Mouse (Mus musculus) liver, embryonic 12.5 days (tissue): ENCODE results near the gene Fmo2. TPM values are rescaled to one million over a fixed set of nuclear protein-coding genes. Genes with fewer than 3 reads are reported as not detected.

Experiments used
- ATAC-seq: fragments of 200-750 bp; cut with Nextera tagmentation; 2 replicates; pipeline ENCODE4 v1.8.0; 2017; ENCODE audit warnings: moderate number of reproducible peaks, mild to moderate bottlenecking, moderate library complexity
- H3K27ac ChIP-seq: fragments of 300-500 bp; sonication (generic); 2 replicates; pipeline ENCODE4 v1.5.1; 2016; ENCODE audit warnings: mild to moderate bottlenecking
- H3K27me3 ChIP-seq: fragments of 300-500 bp; sonication (generic); replicated peaks from 2 replicates; pipeline ENCODE4 v1.6.1; 2016; ENCODE audit warnings: mild to moderate bottlenecking, moderate library complexity
- H3K36me3 ChIP-seq: fragments of 300-500 bp; sonication (generic); 2 replicates; pipeline ENCODE4 v1.6.1; 2016; ENCODE audit warnings: mild to moderate bottlenecking, moderate library complexity
- H3K4me1 ChIP-seq: fragments of 300-500 bp; sonication (generic); 2 replicates; pipeline ENCODE4 v1.6.1; 2016
- H3K4me2 ChIP-seq: fragments of 300-500 bp; sonication (generic); 2 replicates; pipeline ENCODE4 v1.6.1; 2016; ENCODE audit warnings: mild to moderate bottlenecking, moderate library complexity
- H3K4me3 ChIP-seq: fragments of 300-500 bp; sonication (generic); 2 replicates; pipeline ENCODE4 v1.5.1; 2016; ENCODE audit warnings: mild to moderate bottlenecking, moderate library complexity
- H3K9ac ChIP-seq: fragments of 300-500 bp; sonication (generic); 2 replicates; pipeline ENCODE4 v1.6.1; 2016; ENCODE audit warnings: mild to moderate bottlenecking, moderate library complexity
- H3K9me3 ChIP-seq: fragments of 300-500 bp; sonication (generic); replicated peaks from 2 replicates; pipeline ENCODE4 v1.6.1; 2016; ENCODE audit warnings: mild to moderate bottlenecking, moderate library complexity
- WGBS: fragments of 180-500 bp; shearing (Covaris S2); methylation state at CpG from one replicate; pipeline ENCODE4 v1.1.7; 2016; ENCODE audit not compliant: insufficient replicate concordance; 5-methylcytosine and 5-hydroxymethylcytosine counted together
- polyA plus RNA-seq: library from polyadenylated mRNA; unstranded; fragments of >200 nt; fragmentation: Nextera tagmentation; extraction: Ambion mirVana; gene quantifications from 2 replicates; pipeline ENCODE4 v1.2.1, GENCODE M21; 2016

Gene Fmo2
- polyA plus RNA-seq, 1 experiment from 2014 or later, result 0.07 TPM

DNA sequence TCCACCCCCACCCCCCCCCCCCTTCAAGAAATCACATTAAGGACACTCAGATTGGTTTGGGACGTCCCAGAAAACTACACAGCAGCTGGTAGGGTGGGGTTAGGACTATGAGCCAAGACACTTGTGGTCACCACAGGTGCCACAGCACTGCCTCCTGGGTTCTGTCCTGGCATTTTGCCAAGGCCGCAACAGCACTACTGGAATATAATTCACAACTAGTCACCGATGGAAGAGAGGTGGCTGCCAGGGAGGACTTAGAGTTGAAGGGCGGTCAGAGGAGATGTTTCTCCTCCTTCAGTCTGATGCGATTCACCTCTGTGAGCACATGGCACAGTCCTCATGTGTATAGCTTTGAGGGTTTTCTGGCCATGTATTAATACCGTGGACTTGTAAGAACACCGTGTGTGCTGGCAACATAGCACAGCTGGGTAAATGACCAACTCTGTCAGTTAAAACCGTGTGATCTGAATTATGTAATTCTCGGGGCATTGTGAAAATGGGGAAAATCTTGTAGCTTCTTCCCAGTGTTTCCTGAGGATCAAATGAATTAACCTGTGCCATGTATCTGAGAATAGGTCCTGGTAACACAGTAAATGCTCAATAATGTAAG lies 38.4 kb downstream of the Fmo2 start:
- no peak for ATAC-seq
- WGBS, result 75% methylated on average over 9 of the region's 9 CpGs
- no peaks in the 10 kb centered on the region for H3K36me3 ChIP-seq

DNA sequence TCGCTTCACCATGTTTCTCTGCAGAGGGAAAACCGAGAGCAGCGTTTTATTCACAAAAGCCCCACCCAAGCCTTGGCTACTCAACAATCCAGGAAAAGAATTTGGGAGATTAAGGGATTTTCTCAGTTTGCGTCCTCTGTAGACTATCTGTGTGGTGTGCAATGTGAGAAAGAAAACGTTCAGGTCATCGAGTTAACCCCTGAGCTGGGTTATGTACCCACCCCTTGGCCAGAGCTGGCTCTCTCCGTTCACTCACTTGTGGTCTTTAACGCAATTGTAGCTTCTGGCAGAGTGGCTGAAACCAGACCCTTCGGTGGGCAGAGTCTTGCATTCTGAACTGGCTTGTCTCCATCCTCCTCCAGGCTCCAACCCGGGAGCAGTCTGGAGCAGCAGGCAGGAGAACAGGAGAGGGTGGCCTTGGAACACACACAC lies 39.0 kb downstream of the Fmo2 start:
- Histone ChIP-seq H3K4me2 (no peak overlapping the region), H3K27me3 (no peaks in the 10 kb centered on the region), H3K4me1 (peaks cover 19% of the 10 kb centered on the region; the same call in 1 of the 2 replicates), H3K9ac (no peak overlapping the region), H3K36me3 (no peaks in the 10 kb centered on the region), H3K9me3 (no peaks in the 10 kb centered on the region), H3K4me3 (no peak overlapping the region), H3K27ac (no peak overlapping the region)
- no peak for ATAC-seq
- whole genome bisulfite sequencing, result 65% methylated on average over 10 of the region's 10 CpGs

More for the DNA sequence above, 38.4 kb downstream of the Fmo2 start:
- peaks cover 19% of the 10 kb centered on the region; the same call in 1 of the 2 replicates for H3K4me1 ChIP-seq
- H3K9ac ChIP-seq, result no peak overlapping the region
- no peaks in the 10 kb centered on the region for H3K27me3 ChIP-seq
- H3K4me2 ChIP-seq, result no peak overlapping the region
- H3K9me3 ChIP-seq, result no peaks in the 10 kb centered on the region
- H3K27ac ChIP-seq, result no peak overlapping the region
- H3K4me3 ChIP-seq, result no peak overlapping the region

- Histone ChIP-seq H3K4me2 (no peak overlapping the region), H3K27me3 (no peaks in the 10 kb centered on the region), H3K4me3 (no peak overlapping the region), H3K9me3 (no peaks in the 10 kb centered on the region), H3K9ac (no peak overlapping the region), H3K36me3 (no peaks in the 10 kb centered on the region), H3K4me1 (peaks cover 21% of the 10 kb centered on the region), H3K27ac (no peak overlapping the region)
- 72% methylated on average over 12 of the region's 12 CpGs for WGBS
- ATAC-seq, result no peak
Observed at GRCm38 (mm10) chr1:162858748-162859130, 39.8 kb downstream of the Fmo2 start.

DNA sequence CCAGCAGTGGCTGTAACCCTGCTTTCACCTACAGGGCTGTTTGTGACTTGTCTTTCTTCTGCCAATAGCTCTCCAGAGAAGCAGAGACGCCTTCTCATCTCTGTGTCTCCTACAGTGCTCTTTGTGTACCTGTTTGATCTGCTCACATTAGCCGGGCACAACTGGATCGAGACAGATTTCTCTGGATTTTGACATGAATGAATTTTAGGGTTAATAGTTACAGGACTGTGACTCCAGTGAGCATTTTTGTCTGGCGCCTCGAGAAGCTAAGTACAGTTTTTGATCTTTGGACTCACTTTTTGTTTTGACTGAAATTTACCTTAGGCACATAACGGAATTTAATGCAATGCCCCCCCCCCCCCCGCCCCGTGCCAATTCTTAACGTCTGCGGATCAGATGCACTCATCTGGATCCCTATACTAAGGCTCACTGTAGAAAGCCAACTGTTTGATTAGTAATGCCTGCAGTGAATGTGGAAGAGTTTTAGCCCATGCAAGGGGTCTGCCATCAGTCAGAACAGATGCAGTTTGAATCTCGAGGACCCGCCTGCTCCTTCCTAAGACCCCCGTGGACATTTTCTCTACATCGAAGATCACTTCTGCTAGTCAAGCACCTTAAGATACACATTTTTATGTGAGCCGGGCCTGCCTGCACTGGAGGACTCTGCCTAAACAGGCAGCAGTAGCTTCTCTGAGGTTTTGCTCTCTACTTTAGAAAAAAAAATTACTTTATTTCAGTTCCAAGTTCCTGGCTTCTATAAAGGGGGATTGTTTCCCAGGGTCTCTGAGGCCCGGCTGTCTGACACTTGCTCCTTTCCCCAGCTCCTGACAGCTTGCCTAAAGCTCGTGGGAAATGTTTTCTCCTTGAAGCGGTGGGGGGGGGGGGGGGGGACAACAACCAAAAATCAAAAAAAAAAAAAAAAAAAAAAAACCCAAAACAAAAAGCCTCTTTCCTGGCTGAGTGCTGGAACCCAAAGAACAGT lies 40.5 kb downstream of the Fmo2 start:
- H3K27me3 ChIP-seq, result no peaks in the 10 kb centered on the region
- H3K9me3 ChIP-seq, result no peaks in the 10 kb centered on the region
- H3K4me1 ChIP-seq, result peaks cover 28% of the 10 kb centered on the region
- H3K9ac ChIP-seq, result no peak overlapping the region
- H3K4me2 ChIP-seq, result no peak overlapping the region
- no peak for ATAC-seq
- no peak overlapping the region for H3K4me3 ChIP-seq
- 72% methylated on average over 18 of the region's 18 CpGs for WGBS
- H3K36me3 ChIP-seq, result no peaks in the 10 kb centered on the region
- H3K27ac ChIP-seq, result no peak overlapping the region

DNA sequence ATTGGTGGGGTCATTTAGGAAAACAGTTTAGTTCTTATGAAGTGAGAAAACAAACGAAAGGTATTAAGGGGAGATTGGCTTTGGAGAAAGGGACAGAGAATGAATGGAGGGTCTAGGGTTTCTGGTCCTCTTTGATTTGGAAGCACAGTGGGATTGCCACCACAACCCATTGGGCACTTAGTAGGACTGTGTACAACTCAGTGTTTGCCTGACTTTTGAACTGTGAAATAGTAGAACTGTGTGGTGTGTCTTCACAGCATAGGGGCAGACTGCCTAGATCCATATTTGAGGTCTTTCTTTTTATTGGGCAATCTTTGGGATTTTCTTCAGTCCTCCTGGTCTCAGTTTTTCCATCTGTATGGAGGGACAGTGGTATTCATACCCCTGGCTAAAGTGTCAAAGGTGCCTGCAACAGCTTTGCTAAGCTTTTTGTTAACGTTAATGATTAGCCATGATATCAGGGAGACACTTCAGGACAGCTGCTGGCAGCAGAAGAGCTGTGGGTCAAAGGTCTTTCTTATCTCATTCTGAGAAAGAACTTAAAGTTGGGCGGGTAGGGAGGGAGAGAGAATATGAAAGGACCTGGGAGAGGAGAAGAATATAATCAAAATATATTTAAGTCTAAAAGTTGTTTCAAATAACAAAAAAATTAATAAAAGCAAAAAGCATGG lies 44.6 kb downstream of the Fmo2 start:
- Histone ChIP-seq H3K27ac (no peak overlapping the region), H3K27me3 (no peaks in the 10 kb centered on the region), H3K4me3 (no peak overlapping the region), H3K9ac (no peak overlapping the region), H3K36me3 (no peaks in the 10 kb centered on the region), H3K4me1 (peaks cover 20% of the 10 kb centered on the region), H3K4me2 (no peak overlapping the region), H3K9me3 (no peaks in the 10 kb centered on the region)
- peak; percentile 72 for ATAC-seq
- 25% methylated on average over 3 of the region's 3 CpGs for WGBS

DNA sequence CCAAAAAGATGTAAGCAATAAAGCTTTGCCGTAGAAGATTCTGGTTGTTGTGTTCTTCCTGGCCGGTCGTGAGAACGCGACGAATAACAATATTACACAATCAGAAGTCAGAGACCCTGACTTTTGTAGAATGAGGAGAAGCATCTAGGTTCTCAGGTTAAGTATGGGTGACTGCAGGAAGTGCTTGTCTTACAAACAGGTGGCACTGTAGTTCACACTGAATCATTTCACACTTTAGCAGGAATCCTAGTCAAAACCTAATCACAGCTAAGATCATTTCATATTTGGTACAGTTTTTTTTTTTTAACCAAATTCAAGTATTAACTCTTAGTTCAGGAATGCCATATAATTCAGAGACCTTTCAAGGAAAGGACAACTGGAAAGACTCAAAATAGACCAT lies 51.0 kb downstream of the Fmo2 start:
- no peak overlapping the region for H3K9ac ChIP-seq
- H3K4me1 ChIP-seq, result no peaks in the 10 kb centered on the region
- no peaks in the 10 kb centered on the region for H3K27me3 ChIP-seq
- no peak for ATAC-seq
- H3K4me2 ChIP-seq, result no peak overlapping the region
- no peaks in the 10 kb centered on the region for H3K9me3 ChIP-seq
- no peak overlapping the region for H3K4me3 ChIP-seq
- no peaks in the 10 kb centered on the region for H3K36me3 ChIP-seq
- WGBS, result 86% methylated on average over 6 of the region's 6 CpGs
- H3K27ac ChIP-seq, result no peak overlapping the region

DNA sequence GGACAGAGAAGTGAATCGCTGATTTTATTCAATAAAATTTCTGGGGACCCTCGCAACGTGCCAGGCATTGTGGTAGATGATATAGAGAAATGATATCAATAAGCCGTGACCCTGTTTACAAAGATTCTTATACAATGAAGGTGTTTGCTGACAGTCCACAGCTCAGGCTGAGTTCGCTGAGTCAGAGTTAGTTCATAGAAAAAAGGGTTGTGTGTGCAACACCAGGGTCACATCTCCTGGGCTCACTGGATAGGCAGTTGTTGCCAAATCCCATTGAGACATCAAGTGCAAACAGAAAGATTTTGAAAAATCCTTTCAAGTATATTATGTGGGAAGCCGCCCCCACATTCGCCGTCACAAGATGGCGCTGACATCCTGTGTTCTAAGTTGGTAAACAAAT lies 58.3 kb downstream of the Fmo2 start:
- Histone ChIP-seq H3K9me3 (no peaks in the 10 kb centered on the region), H3K36me3 (no peaks in the 10 kb centered on the region), H3K4me2 (no peak overlapping the region), H3K9ac (no peak overlapping the region), H3K27me3 (no peaks in the 10 kb centered on the region), H3K4me3 (no peak overlapping the region), H3K27ac (no peak overlapping the region), H3K4me1 (no peaks in the 10 kb centered on the region)
- ATAC-seq, result no peak
- WGBS, result 87% methylated on average over 9 of the region's 9 CpGs

- Histone ChIP-seq H3K9me3 (no peaks in the 10 kb centered on the region), H3K9ac (no peak overlapping the region), H3K4me3 (no peak overlapping the region), H3K27me3 (no peaks in the 10 kb centered on the region), H3K4me1 (no peaks in the 10 kb centered on the region), H3K27ac (no peak overlapping the region), H3K4me2 (no peak overlapping the region), H3K36me3 (no peaks in the 10 kb centered on the region)
- no peak for ATAC-seq
- 76% methylated on average over 6 of the region's 6 CpGs for WGBS
Observed at GRCm38 (mm10) chr1:162838976-162839375, 59.5 kb downstream of the Fmo2 start.

DNA sequence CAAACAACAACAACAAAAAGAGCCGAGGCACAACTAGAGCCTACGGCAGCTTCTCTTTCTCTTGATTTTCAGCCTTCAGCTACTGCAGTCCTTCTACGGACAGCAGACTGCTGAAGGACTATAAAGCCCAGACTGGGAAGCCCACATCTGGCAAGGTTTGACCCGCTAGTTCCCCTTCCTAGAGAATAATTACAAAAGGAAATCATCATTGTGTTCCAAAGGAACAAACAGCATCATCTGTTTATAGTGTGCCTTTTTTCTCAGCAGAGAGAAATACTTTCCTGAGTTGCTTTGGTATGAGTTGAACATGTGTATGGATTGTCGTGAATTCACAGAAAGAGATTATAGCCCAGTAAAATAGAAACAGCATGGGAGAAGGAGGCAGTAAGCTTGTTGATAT lies 64.2 kb downstream of the Fmo2 start:
- Histone ChIP-seq H3K27me3 (no peaks in the 10 kb centered on the region), H3K9me3 (no peaks in the 10 kb centered on the region), H3K36me3 (no peaks in the 10 kb centered on the region), H3K4me3 (no peak overlapping the region), H3K4me2 (no peak overlapping the region), H3K4me1 (no peaks in the 10 kb centered on the region), H3K9ac (no peak overlapping the region), H3K27ac (no peak overlapping the region)
- WGBS, result 59% methylated on average over 5 of the region's 5 CpGs
- no peak for ATAC-seq

DNA sequence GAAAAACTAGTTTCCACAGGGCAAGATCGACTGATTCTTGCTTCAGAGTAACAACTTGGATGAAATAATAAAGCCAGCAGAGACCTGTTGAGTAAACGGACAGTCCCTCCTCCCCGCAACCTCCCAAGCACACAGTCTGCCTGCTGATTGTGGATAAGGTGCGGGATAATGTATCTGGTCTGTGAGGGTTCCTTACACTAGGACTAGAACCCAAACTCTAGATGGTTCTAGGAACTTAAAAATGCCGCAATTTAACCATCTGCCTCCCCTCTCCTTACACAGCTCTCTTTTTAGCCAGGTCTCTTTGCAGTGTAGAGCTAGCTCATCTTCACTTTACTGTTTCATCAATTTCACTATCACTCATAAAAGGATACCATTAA lies 66.0 kb downstream of the Fmo2 start:
- Histone ChIP-seq H3K4me1 (no peaks in the 10 kb centered on the region), H3K4me3 (no peak overlapping the region), H3K4me2 (no peak overlapping the region), H3K36me3 (no peaks in the 10 kb centered on the region), H3K9me3 (no peaks in the 10 kb centered on the region), H3K27ac (no peak overlapping the region), H3K27me3 (no peaks in the 10 kb centered on the region), H3K9ac (no peak overlapping the region)
- ATAC-seq, result no peak
- 60% methylated on average over 5 of the region's 5 CpGs for WGBS

DNA sequence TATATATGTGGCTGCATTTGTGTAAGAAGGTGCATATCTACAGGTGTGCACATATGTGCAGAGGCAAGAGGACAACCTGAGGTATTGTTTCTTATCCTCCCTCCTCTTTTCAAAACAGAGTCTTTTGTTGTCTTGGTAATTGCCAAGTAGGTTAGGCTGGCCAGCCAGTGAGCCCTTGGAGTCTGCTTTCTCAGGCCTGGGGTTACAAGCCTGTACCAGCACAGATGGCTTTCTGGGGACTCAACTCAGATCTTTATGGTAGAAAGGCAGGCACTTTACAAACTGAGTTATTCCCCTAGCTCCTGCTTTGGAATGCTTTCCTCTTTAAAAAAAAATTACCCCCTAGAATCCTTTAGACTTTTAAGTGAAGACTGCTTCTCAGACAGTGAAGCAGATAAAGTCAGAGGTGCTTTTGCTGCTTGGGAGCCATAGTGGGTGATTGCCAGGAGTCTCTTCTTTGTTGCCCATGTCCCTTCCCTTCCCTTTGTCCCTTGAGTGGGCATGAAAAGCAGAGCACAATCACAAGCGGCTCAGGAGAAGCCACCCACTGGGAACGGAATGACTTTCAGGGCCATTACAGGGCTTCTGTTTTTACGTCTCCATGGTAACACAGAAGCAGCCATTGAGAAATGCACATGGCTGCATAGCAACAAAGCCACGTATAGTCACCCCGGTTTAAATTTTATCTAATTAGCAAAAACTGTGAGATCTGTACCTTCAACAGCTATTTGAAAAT lies 66.5 kb downstream of the Fmo2 start:
- ATAC-seq, result no peak

More for the DNA sequence above, 66.5 kb downstream of the Fmo2 start:
- Histone ChIP-seq H3K27me3 (no peaks in the 10 kb centered on the region), H3K9me3 (no peaks in the 10 kb centered on the region), H3K4me3 (no peak overlapping the region), H3K9ac (no peak overlapping the region), H3K27ac (no peak overlapping the region), H3K4me2 (no peak overlapping the region), H3K4me1 (no peaks in the 10 kb centered on the region), H3K36me3 (no peaks in the 10 kb centered on the region)
- WGBS, result 24% methylated on average over 5 of the region's 5 CpGs
